Mouse (Mus musculus): ENCODE measurements around the gene Gm3468.
"Not testable (repeated sequence)": the region's sequence is repeated elsewhere in the genome, so short reads cannot be mapped to it uniquely, and the experiment has no call there.

Gm3468 gene

DNA sequence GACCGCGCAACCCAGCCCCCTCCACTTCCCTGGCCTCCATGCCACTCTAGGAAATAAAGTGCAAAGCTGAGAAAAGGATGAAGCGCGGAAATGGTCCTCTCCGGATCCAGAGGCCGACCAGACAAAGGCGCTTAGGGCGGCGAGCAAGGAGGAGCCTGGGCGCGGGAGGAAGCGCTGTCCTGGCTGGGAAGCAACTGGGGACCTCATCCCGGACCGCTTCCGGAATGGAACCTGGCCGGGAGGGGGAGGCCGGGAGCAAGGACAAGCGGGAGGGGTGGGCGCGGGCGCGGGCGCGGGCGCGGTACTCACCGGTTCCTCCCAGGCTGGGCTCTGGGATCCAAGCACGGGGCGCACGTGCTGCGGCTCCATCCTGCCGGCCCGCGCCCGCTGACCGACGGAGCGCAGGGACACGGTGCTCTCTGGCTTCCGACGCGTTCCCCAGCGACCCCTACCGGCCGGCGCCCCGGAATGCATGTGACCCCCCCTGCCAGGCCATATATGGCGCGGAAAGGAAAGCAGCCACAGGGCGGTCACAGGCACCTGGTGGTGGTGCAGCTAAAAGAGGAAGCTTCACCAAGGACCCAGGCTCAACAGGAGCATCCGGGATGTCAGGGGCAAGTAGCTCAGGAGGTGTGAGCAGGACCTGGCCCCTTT is at the start of gene Gm3468:
Gene Gm3468, minus strand, starts transcription at position 394 of the 654 bp plus-strand sequence.
- DNase-seq, result peak; percentile 71

- DNase-seq, result not testable (repeated sequence)
Measured at GRCm38 (mm10) chr14:6125707-6126106, 17.2 kb upstream of the Gm3468 start, which contains the start of gene Gm3476. TSS of gene Gm3476 (minus strand) at chr14:6125807.

DNA sequence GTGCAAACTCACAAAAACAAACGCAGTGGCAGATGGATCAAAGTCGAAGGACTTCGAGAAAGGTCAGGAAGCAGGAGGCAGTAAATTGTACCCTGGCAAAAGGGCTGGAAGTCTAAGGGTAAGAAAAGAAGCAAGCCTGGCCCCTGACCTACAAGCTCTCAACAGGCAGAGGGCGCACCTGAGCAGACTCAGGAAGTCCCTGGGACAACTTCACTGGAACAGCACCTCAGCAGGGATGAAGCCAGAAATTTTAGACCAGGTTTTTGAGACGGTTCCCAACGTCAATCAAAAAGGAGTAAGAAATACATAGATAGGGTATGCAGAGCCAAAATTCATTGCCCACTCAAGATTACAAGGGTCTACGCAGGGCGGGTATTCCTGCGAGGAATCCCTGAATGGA is 965 bp downstream of the Gm3468 start:
- DNase-seq, result not testable (repeated sequence)

- not testable (repeated sequence) for DNase-seq
Measured at GRCm38 (mm10) chr14:6093842-6094241, 14.6 kb downstream of the Gm3468 start, which contains the start of gene Gm8206. TSS of gene Gm8206 (minus strand) at chr14:6093942.

- not testable (repeated sequence) for DNase-seq
Measured at GRCm38 (mm10) chr14:6058167-6058566, 50.3 kb downstream of the Gm3468 start, which contains the start of gene Gm6337. TSS of gene Gm6337 (minus strand) at chr14:6058267.

Measured in kidney, postnatal 10 days (tissue).